Mouse (Mus musculus) activated CD4-positive, CD25-positive, alpha-beta regulatory T cell, adult 9 weeks (primary cell): ENCODE measurements around the gene Nanos2. TPM values are rescaled to one million over a fixed set of nuclear protein-coding genes. Genes with fewer than 3 reads are reported as not detected.

Experiments
- polyA plus RNA-seq: library from polyadenylated mRNA; unstranded; fragments of 100-300 nt; shearing (Covaris generic); gene quantifications from one replicate; pipeline ENCODE4 v1.2.1, GENCODE M21; 2017

Nanos2 gene
- not detected for polyA plus RNA-seq

DNA sequence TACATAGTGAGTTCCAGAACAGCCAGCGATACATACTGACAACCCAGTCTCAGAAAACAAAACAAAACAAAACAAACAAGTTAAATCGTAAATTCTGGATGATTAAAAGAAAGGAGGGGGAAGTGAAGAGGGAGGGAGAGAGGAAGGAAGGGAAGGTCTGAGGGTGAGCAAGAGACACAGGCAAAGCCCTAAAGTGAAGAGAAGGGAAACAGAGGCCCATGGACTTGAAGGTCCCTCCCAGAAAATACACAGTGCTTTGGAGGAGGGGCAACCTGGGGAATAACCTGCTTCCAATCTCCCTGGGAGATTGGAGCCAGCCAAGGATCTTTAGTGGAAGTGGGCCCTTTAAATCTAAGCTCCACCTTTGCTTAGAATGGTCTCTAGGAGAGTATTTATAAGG, at the start of gene Nanos2:
Nanos2 (plus strand) TSS at position 301 of the 400 bp plus-strand sequence.

DNA sequence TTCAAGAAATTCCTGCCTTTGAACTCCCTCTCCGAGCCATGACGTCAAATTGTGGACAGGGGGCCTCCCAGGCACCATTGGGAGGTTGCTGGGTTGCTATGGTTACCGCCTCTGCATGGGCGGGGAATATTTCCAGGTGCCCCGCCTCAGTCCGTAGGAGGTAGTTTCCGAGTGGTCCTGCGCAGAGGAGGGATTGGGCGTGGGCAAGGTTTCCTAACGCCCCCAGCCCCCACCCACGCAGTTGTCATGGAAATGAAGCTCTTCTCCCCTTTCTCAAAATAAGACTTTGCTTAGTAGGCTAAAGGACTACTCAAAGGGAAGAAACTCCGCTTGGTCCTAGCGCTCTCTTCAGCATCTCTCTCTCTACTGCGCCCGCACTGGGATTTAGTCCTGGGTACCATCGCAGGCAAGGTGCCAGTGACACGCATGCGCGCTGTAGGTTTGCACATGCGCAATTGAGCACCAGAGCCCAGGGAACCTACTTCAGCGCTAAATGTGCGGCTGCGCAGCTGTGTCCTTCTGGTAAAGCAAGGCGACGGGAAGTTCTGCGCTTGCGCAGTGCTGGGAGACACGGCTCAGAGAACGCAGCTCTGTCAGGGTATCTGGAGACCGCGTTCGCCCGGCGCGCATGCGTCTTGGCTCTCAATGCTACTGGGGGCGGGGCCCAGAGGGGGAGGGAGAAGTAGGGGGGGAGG, 3.5 kb downstream of the Nanos2 start, which contains the start of gene Mypop:
Mypop (plus strand) TSS at position 645 of the 695 bp plus-strand sequence.

DNA sequence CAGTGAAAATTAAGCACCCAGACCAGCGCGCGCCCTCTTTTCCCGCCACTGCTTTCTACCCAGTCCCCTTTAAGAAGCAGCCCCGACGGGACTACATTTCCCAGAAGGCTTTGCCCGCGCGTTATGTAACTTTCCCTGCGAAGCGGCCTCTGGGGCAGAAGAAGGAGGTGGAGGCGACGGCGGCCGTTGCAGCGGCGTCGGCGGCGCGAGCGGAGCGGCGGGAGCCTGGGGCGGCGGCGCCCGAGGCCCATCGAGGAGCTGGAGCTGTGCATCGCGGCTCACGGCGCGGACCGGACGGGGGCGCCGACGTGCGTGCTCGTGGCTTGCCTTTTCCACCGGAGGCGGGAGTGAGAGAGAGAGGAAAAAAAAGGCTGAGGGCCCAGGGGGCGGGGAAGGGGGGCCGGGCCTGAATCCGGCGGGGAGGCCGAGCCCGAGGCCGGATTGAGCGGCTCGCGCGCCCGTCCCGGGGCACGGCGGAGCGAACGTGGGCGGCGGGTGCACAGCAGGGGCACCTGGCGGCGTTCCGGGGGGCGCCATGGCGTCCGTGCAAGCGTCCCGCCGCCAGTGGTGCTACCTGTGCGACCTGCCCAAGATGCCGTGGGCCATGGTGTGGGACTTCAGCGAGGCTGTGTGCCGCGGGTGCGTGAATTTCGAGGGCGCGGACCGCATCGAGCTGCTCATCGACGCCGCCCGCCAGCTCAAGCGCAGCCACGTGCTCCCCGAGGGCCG, 16.9 kb downstream of the Nanos2 start, which contains the start of gene Irf2bp1:
Irf2bp1 (plus strand) TSS at position 143 of the 729 bp plus-strand sequence.

DNA sequence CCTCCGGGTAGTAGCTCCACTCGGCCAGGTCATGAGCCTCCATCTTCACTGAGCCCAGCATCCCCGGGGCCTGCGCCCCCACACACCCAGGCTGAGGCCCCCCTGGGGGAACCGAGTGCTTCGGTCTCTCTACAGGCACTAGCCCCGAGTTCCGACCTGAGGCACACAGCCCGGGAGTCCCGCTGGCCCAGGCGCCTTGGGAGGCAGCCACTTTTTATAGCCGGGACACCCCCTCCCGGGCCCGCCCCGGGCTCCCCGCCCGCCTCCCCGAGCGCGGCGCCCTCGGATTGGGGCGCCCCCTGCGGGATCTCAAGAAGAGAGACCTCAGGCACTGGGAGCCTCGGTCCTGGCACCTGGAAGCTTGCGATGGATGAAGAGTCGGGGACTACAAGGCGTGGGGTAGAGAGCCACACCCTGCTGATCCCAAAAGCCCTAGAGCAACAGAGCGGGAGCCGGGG, 36.2 kb downstream of the Nanos2 start, which contains the start of gene Foxa3:
Foxa3 (minus strand) TSS at position 182 of the 458 bp plus-strand sequence.

DNA sequence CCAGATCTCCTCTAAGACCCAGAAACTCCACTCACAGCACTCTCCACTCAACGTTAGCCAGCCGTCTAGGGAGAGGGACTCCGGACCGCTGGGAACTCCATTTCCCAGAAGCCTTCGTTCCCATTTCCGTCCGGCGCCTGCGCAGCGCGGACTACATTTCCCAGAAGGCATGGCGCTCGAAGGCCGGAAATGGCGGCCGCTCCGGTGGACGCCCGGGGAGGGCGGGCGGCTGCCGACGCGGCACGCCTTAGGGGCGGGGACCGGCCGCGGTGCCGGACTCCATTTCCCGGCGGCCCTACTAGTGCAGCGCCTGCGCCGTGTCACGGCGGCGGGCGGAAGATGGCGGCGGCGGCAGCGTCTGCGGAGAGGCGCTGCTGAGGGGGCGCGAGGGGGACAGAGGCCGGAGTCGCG, 36.9 kb downstream of the Nanos2 start, which contains the start of gene Sympk:
Sympk (plus strand) TSS at position 282 of the 411 bp plus-strand sequence.

Other genes starting within 250 kb of the Nanos2 start
- not detected for gene Psg19, start 188.9 kb upstream of the Nanos2 start, polyA plus RNA-seq
- gene Psg17, start 165.8 kb upstream of the Nanos2 start, polyA plus RNA-seq: not detected
- not detected for gene Mill2, start 147.4 kb upstream of the Nanos2 start, polyA plus RNA-seq
- gene Pglyrp1, start 116.1 kb upstream of the Nanos2 start, polyA plus RNA-seq: 257 TPM
- 36.3 TPM for gene Ccdc61, start 77.0 kb upstream of the Nanos2 start, polyA plus RNA-seq
- not detected for gene Nova2, start 61.5 kb upstream of the Nanos2 start, polyA plus RNA-seq
- 3.5 TPM for gene Mypop, start 3.8 kb downstream of the Nanos2 start, polyA plus RNA-seq
- gene Irf2bp1, start 16.6 kb downstream of the Nanos2 start, polyA plus RNA-seq: 4.6 TPM
- gene Foxa3, start 36.1 kb downstream of the Nanos2 start, polyA plus RNA-seq: not detected
- gene Sympk, start 37.0 kb downstream of the Nanos2 start, polyA plus RNA-seq: 23.2 TPM
- gene Rsph6a, start 67.3 kb downstream of the Nanos2 start, polyA plus RNA-seq: not detected
- gene Dmwd, start 88.8 kb downstream of the Nanos2 start, polyA plus RNA-seq: 0.22 TPM
- gene Dmpk, start 96.4 kb downstream of the Nanos2 start, polyA plus RNA-seq: 1.0 TPM
- gene Six5, start 107.2 kb downstream of the Nanos2 start, polyA plus RNA-seq: 0.39 TPM
- not detected for gene Gm4969, start 131.0 kb downstream of the Nanos2 start, polyA plus RNA-seq
- 27.9 TPM for gene Fbxo46, start 132.5 kb downstream of the Nanos2 start, polyA plus RNA-seq
- gene Qpctl, start 161.9 kb downstream of the Nanos2 start, polyA plus RNA-seq: 9.7 TPM
- 51.3 TPM for gene Snrpd2, start 162.3 kb downstream of the Nanos2 start, polyA plus RNA-seq
- gene Gipr, start 178.7 kb downstream of the Nanos2 start, polyA plus RNA-seq: not detected
- gene Eml2, start 189.0 kb downstream of the Nanos2 start, polyA plus RNA-seq: 31.6 TPM
- gene Gpr4, start 225.1 kb downstream of the Nanos2 start, polyA plus RNA-seq: 0.16 TPM
- 25.4 TPM for gene Opa3, start 240.9 kb downstream of the Nanos2 start, polyA plus RNA-seq